Mouse (Mus musculus): ENCODE results near the gene S100a3. TPM values are rescaled to one million over a fixed set of nuclear protein-coding genes. Genes with fewer than 3 reads are reported as not detected.

The S100a3 gene
- polyA plus RNA-seq, 1 experiment, result 2.5 TPM

DNA sequence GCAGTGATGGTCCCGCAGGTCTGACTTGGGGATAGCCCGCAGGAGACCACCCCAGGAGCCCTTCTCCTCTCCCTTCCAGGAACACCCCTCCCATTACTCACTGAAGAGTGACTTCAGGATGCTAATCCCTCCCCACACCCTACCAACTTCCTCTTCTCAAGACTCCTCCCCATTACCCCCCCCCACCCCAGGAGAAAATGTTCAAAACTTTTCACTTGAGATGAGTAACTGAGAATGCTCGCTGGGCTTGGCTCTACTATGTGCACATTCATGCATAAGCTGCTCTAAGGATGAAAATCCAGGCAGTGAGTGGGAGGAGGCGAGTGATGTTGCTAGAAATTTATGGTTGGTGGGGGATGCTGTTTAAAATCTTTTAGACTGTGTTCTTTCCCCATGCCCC lies 51.7 kb downstream of the S100a3 start:
- H3K36me3 ChIP-seq (ENCODE audit: control insufficient read depth, insufficient read depth, low read length, poor library complexity, severe bottlenecking), result no peaks in the 10 kb centered on the region
- no peaks in the 10 kb centered on the region for H3K9me3 ChIP-seq (replicated peaks; ENCODE audit: control insufficient read depth, insufficient read depth, low read length, poor library complexity, severe bottlenecking)
- no peak for TF ChIP-seq CTCF (IDR thresholded peaks at IDR 0.05; ENCODE audit: low read depth, low read length)
- TF ChIP-seq EP300 (IDR thresholded peaks at IDR 0.05; ENCODE audit: insufficient read depth, low read depth, low read length), result no peak
- no peak for TF ChIP-seq POLR2A (IDR thresholded peaks at IDR 0.05; ENCODE audit: insufficient read depth, low read length)
- no peaks in the 10 kb centered on the region for H3K27me3 ChIP-seq (ENCODE audit: control insufficient read depth, insufficient read depth, low read length, poor library complexity, severe bottlenecking)
- H3K4me3 ChIP-seq (ENCODE audit: low read depth, low read length), result no peak overlapping the region
- H3K4me1 ChIP-seq (ENCODE audit: control insufficient read depth, insufficient read depth, low read length), result peaks cover 2% of the 10 kb centered on the region
- H3K27ac ChIP-seq (ENCODE audit: insufficient read depth, low read length), result no peak overlapping the region
- no peak overlapping the region for H3K9ac ChIP-seq (ENCODE audit: low read depth, poor library complexity, severe bottlenecking)

GRCm38 (mm10) chr3:90612728-90613291 lies 52.4 kb downstream of the S100a3 start, which contains the start of gene S100a6:
Gene S100a6, plus strand, starts transcription at chr3:90612882.
- H3K27ac ChIP-seq (ENCODE audit: insufficient read depth, low read length), result no peak within 1 kb of the TSS
- peak within 1 kb of the TSS; percentile 54 for H3K4me3 ChIP-seq (ENCODE audit: low read depth, low read length)
- H3K27me3 ChIP-seq (ENCODE audit: control insufficient read depth, insufficient read depth, low read length, poor library complexity, severe bottlenecking), result no peaks in the 10 kb centered on the region
- H3K9ac ChIP-seq (ENCODE audit: low read depth, poor library complexity, severe bottlenecking), result peak within 1 kb of the TSS; percentile 11; the same call in 1 of the 2 replicates
- no peaks in the 10 kb centered on the region for H3K36me3 ChIP-seq (ENCODE audit: control insufficient read depth, insufficient read depth, low read length, poor library complexity, severe bottlenecking)
- H3K9me3 ChIP-seq (replicated peaks; ENCODE audit: control insufficient read depth, insufficient read depth, low read length, poor library complexity, severe bottlenecking), result no peaks in the 10 kb centered on the region
- TF ChIP-seq POLR2A (IDR thresholded peaks at IDR 0.05; ENCODE audit: insufficient read depth, low read length) (no peak), CTCF (IDR thresholded peaks at IDR 0.05; ENCODE audit: low read depth, low read length) (peak; percentile 86), EP300 (IDR thresholded peaks at IDR 0.05; ENCODE audit: insufficient read depth, low read depth, low read length) (peak; percentile 66)
- peaks cover 2% of the 10 kb centered on the region for H3K4me1 ChIP-seq (ENCODE audit: control insufficient read depth, insufficient read depth, low read length)

DNA sequence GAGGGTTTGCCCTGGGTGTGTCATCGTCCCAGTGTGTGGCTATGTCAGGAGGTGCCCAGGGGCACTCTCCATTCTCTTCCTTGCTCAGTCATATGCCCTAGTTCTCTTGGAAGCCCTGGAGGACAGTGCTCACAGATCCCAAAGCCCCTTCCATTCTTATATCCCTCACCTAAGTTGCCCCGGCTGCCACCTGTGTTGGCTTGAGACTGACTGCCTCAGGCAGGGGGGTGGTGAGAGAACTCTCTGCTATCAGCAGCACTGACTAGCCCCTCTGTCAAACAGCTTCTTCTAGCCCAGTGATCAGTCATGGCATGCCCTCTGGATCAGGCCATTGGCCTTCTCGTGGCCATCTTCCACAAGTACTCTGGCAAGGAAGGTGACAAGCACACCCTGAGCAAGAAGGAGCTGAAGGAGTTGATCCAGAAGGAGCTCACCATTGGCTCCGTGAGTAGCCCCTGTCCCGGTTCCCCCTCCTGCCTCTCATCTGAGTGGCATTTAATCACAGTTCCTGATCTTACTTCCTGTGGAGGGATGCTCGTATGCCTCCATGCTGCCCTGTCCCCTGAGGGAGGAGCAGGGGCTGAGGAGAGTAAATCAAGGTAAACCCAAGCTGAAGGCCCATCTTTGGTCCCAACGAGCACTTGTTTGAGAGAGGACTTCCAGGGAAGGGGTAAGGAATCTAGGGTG lies 53.2 kb downstream of the S100a3 start:
- H3K9ac ChIP-seq (ENCODE audit: low read depth, poor library complexity, severe bottlenecking), result peak overlapping the region; percentile 11; the same call in 1 of the 2 replicates
- H3K4me1 ChIP-seq (ENCODE audit: control insufficient read depth, insufficient read depth, low read length), result peaks cover 2% of the 10 kb centered on the region
- TF ChIP-seq CTCF (IDR thresholded peaks at IDR 0.05; ENCODE audit: low read depth, low read length), result no peak
- TF ChIP-seq POLR2A (IDR thresholded peaks at IDR 0.05; ENCODE audit: insufficient read depth, low read length), result no peak
- TF ChIP-seq EP300 (IDR thresholded peaks at IDR 0.05; ENCODE audit: insufficient read depth, low read depth, low read length), result no peak
- H3K9me3 ChIP-seq (replicated peaks; ENCODE audit: control insufficient read depth, insufficient read depth, low read length, poor library complexity, severe bottlenecking), result no peaks in the 10 kb centered on the region
- H3K27me3 ChIP-seq (ENCODE audit: control insufficient read depth, insufficient read depth, low read length, poor library complexity, severe bottlenecking), result no peaks in the 10 kb centered on the region
- H3K27ac ChIP-seq (ENCODE audit: insufficient read depth, low read length), result no peak overlapping the region
- H3K36me3 ChIP-seq (ENCODE audit: control insufficient read depth, insufficient read depth, low read length, poor library complexity, severe bottlenecking), result no peaks in the 10 kb centered on the region
- H3K4me3 ChIP-seq (ENCODE audit: low read depth, low read length), result peak overlapping the region; percentile 54

GRCm38 (mm10) chr3:90614148-90614530 lies 53.8 kb downstream of the S100a3 start:
- Histone ChIP-seq H3K4me3 (ENCODE audit: low read depth, low read length) (no peak overlapping the region), H3K4me1 (ENCODE audit: control insufficient read depth, insufficient read depth, low read length) (peaks cover 2% of the 10 kb centered on the region), H3K36me3 (ENCODE audit: control insufficient read depth, insufficient read depth, low read length, poor library complexity, severe bottlenecking) (no peaks in the 10 kb centered on the region), H3K9ac (ENCODE audit: low read depth, poor library complexity, severe bottlenecking) (no peak overlapping the region), H3K27me3 (ENCODE audit: control insufficient read depth, insufficient read depth, low read length, poor library complexity, severe bottlenecking) (no peaks in the 10 kb centered on the region), H3K9me3 (replicated peaks; ENCODE audit: control insufficient read depth, insufficient read depth, low read length, poor library complexity, severe bottlenecking) (no peaks in the 10 kb centered on the region), H3K27ac (ENCODE audit: insufficient read depth, low read length) (no peak overlapping the region)
- TF ChIP-seq POLR2A (IDR thresholded peaks at IDR 0.05; ENCODE audit: insufficient read depth, low read length) (no peak), CTCF (IDR thresholded peaks at IDR 0.05; ENCODE audit: low read depth, low read length) (no peak), EP300 (IDR thresholded peaks at IDR 0.05; ENCODE audit: insufficient read depth, low read depth, low read length) (no peak)

GRCm38 (mm10) chr3:90614611-90615251 lies 54.4 kb downstream of the S100a3 start:
- no peak overlapping the region for H3K9ac ChIP-seq (ENCODE audit: low read depth, poor library complexity, severe bottlenecking)
- no peaks in the 10 kb centered on the region for H3K9me3 ChIP-seq (replicated peaks; ENCODE audit: control insufficient read depth, insufficient read depth, low read length, poor library complexity, severe bottlenecking)
- H3K4me3 ChIP-seq (ENCODE audit: low read depth, low read length), result no peak overlapping the region
- TF ChIP-seq POLR2A (IDR thresholded peaks at IDR 0.05; ENCODE audit: insufficient read depth, low read length), result no peak
- no peak for TF ChIP-seq EP300 (IDR thresholded peaks at IDR 0.05; ENCODE audit: insufficient read depth, low read depth, low read length)
- TF ChIP-seq CTCF (IDR thresholded peaks at IDR 0.05; ENCODE audit: low read depth, low read length), result no peak
- H3K27ac ChIP-seq (ENCODE audit: insufficient read depth, low read length), result no peak overlapping the region
- peaks cover 2% of the 10 kb centered on the region for H3K4me1 ChIP-seq (ENCODE audit: control insufficient read depth, insufficient read depth, low read length)
- H3K36me3 ChIP-seq (ENCODE audit: control insufficient read depth, insufficient read depth, low read length, poor library complexity, severe bottlenecking), result no peaks in the 10 kb centered on the region
- H3K27me3 ChIP-seq (ENCODE audit: control insufficient read depth, insufficient read depth, low read length, poor library complexity, severe bottlenecking), result no peaks in the 10 kb centered on the region

DNA sequence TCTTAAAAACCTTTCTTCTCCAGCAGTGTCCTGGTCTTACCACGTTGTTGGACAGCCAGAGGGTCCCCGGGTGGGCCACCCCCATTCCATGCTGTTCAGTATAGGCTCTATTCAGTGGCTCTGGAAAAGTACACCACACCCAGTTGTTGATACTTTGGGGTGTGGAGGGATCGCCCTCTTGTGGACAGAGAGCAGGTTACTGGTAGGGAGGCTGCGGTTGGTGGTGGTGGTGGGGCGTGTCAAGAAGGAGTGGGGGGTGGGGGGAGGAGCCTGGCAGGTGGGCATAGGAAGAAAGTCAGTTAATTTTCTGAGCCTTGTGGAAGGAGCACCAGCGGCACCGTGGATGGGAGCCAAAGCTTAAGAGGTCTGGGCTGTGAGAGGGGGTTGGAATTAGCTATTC lies 55.0 kb downstream of the S100a3 start:
- no peak overlapping the region for H3K4me3 ChIP-seq (ENCODE audit: low read depth, low read length)
- H3K9ac ChIP-seq (ENCODE audit: low read depth, poor library complexity, severe bottlenecking), result no peak overlapping the region
- peak; percentile 80 for TF ChIP-seq CTCF (IDR thresholded peaks at IDR 0.05; ENCODE audit: low read depth, low read length)
- no peak for TF ChIP-seq EP300 (IDR thresholded peaks at IDR 0.05; ENCODE audit: insufficient read depth, low read depth, low read length)
- no peak for TF ChIP-seq POLR2A (IDR thresholded peaks at IDR 0.05; ENCODE audit: insufficient read depth, low read length)
- no peaks in the 10 kb centered on the region for H3K27me3 ChIP-seq (ENCODE audit: control insufficient read depth, insufficient read depth, low read length, poor library complexity, severe bottlenecking)
- H3K4me1 ChIP-seq (ENCODE audit: control insufficient read depth, insufficient read depth, low read length), result peaks cover 2% of the 10 kb centered on the region
- no peaks in the 10 kb centered on the region for H3K9me3 ChIP-seq (replicated peaks; ENCODE audit: control insufficient read depth, insufficient read depth, low read length, poor library complexity, severe bottlenecking)
- no peaks in the 10 kb centered on the region for H3K36me3 ChIP-seq (ENCODE audit: control insufficient read depth, insufficient read depth, low read length, poor library complexity, severe bottlenecking)
- no peak overlapping the region for H3K27ac ChIP-seq (ENCODE audit: insufficient read depth, low read length)

All from ES-Bruce4 (cell line).